In genomic region chr11:102555400-102556030, GRCm38 (mm10) we compare ENCODE assay signal across 8 mouse cellular contexts. TPM values are rescaled to one million over a fixed set of nuclear protein-coding genes. Genes with fewer than 3 reads are reported as not detected.
DNase-seq lines count a peak whose midpoint lies in the region; ATAC-seq and TF ChIP-seq lines count a peak whose summit lies in the region.

No protein-coding gene starts in this region.

- peak overlapping the region; percentile 98 for H3K4me3 ChIP-seq in bone marrow, adult 2 months (replicated peaks; ENCODE audit: control insufficient read depth, low read depth, low read length)
- peak overlapping the region; percentile 100 for H3K4me3 ChIP-seq in forebrain, embryonic 10.5 days
- H3K4me3 ChIP-seq in limb, embryonic 12.5 days (replicated peaks) = peak overlapping the region; percentile 97
- H3K4me3 ChIP-seq in neural tube, embryonic 13.5 days = peak overlapping the region; percentile 99

- peak; percentile 23; the same call in 1 of the 2 replicates for ATAC-seq in limb, embryonic 12.5 days (ENCODE audit: insufficient number of reproducible peaks, insufficient read depth, low FRiP score, low TSS enrichment, low read depth)
- peak; percentile 66 for ATAC-seq in neural tube, embryonic 13.5 days (ENCODE audit: low read depth)

- peak overlapping the region; percentile 85 for H3K27ac ChIP-seq in bone marrow, adult 2 months (ENCODE audit: control insufficient read depth, insufficient read depth, low read depth, low read length, poor library complexity)
- H3K27ac ChIP-seq in forebrain, embryonic 10.5 days = peak overlapping the region; percentile 99
- peak overlapping the region; percentile 95 for H3K27ac ChIP-seq in limb, embryonic 12.5 days
- peak overlapping the region; percentile 99 for H3K27ac ChIP-seq in neural tube, embryonic 13.5 days (replicated peaks)

- H3K4me1 ChIP-seq in bone marrow, adult 2 months (ENCODE audit: control insufficient read depth, insufficient read depth, low read length) = no peaks in the 10 kb centered on the region; the same call in 1 of the 2 replicates
- peaks cover 36% of the 10 kb centered on the region for H3K4me1 ChIP-seq in forebrain, embryonic 10.5 days
- peaks cover 25% of the 10 kb centered on the region for H3K4me1 ChIP-seq in limb, embryonic 12.5 days (replicated peaks)
- H3K4me1 ChIP-seq in neural tube, embryonic 13.5 days (replicated peaks) = peaks cover 44% of the 10 kb centered on the region

- intact Hi-C loops in left cerebral cortex, postnatal 36 days (cut with DNase I) = loop anchor here (10.0 kb wide), 1 partner anchor 71 kb away; no protein-coding TSS in a partner anchor

- H3K9ac ChIP-seq in limb, embryonic 12.5 days (replicated peaks) = peak overlapping the region; percentile 98
- H3K9ac ChIP-seq in neural tube, embryonic 13.5 days = peak overlapping the region; percentile 99

- peaks cover 7% of the 10 kb centered on the region for H3K36me3 ChIP-seq in forebrain, embryonic 10.5 days (replicated peaks)
- H3K36me3 ChIP-seq in limb, embryonic 12.5 days = 0 out of 2 replicates have a peak, but pooled peaks cover 5% of the 10 kb centered on the region
- H3K36me3 ChIP-seq in neural tube, embryonic 13.5 days = no peaks in the 10 kb centered on the region

- peak; percentile 24 for DNase-seq in left cerebral cortex, adult 11 months (ENCODE audit: low spot score)
- no peak for DNase-seq in left cerebral cortex, postnatal 36 days (ENCODE audit: low spot score in 2 of 2)
- DNase-seq in forebrain, embryonic 10.5 days (ENCODE audit: extremely low spot score, low spot score) = no peak
- no peak for DNase-seq in right cerebral cortex, adult 18-20 months
- no peak for DNase-seq in kidney, postnatal 14 days

- H3K9me3 ChIP-seq in forebrain, embryonic 10.5 days = no peaks in the 10 kb centered on the region
- H3K9me3 ChIP-seq in limb, embryonic 12.5 days = no peaks in the 10 kb centered on the region
- H3K9me3 ChIP-seq in neural tube, embryonic 13.5 days = no peaks in the 10 kb centered on the region

- H3K4me2 ChIP-seq in limb, embryonic 12.5 days = peak overlapping the region; percentile 82
- peak overlapping the region; percentile 72 for H3K4me2 ChIP-seq in neural tube, embryonic 13.5 days

- no peak for TF ChIP-seq CTCF in bone marrow, adult 2 months (IDR thresholded peaks at IDR 0.05; ENCODE audit: control insufficient read depth, insufficient read depth, low read length)

- TF ChIP-seq POLR2A in bone marrow, adult 2 months (IDR thresholded peaks at IDR 0.05; ENCODE audit: borderline replicate concordance, control insufficient read depth, low read depth, low read length) = no peak

- WGBS in bone marrow, adult 2 months = under 1% methylated on average over 39 of the region's 39 CpGs
- WGBS in forebrain, embryonic 10.5 days = under 1% methylated on average over 39 of the region's 39 CpGs
- under 1% methylated on average over 39 of the region's 39 CpGs for WGBS in limb, embryonic 12.5 days
- WGBS in neural tube, embryonic 13.5 days = under 1% methylated on average over 38 of the region's 39 CpGs

- no peaks in the 10 kb centered on the region for H3K27me3 ChIP-seq in forebrain, embryonic 10.5 days (ENCODE audit: poor library complexity, severe bottlenecking)
- no peaks in the 10 kb centered on the region for H3K27me3 ChIP-seq in limb, embryonic 12.5 days
- no peaks in the 10 kb centered on the region for H3K27me3 ChIP-seq in neural tube, embryonic 13.5 days

RNA-seq across cellular contexts. Expression of gene Gpatch8, which starts 0.7 kb away (rescaled TPM):
- total RNA-seq in left cerebral cortex, postnatal 36 days (2021) = 10 to 100 TPM; 46.0 to 65.5 TPM
- polyA plus RNA-seq in bone marrow, adult 2 months (2011; ENCODE audit: insufficient read depth, insufficient read length, low replicate concordance, missing spikeins) = 14.4 and 17.0 TPM in 2 replicates
- 58.7 and 62.3 TPM in 2 replicates for polyA plus RNA-seq in forebrain, embryonic 10.5 days (2016; fragmentation: Nextera tagmentation; extraction: Ambion mirVana)
- 66.5 and 77.6 TPM in 2 replicates for polyA plus RNA-seq in limb, embryonic 12.5 days (2016; fragmentation: Nextera tagmentation; extraction: Ambion mirVana)
- polyA plus RNA-seq in neural tube, embryonic 13.5 days (2015; fragmentation: Nextera tagmentation; extraction: Ambion mirVana) = 77.5 and 83.8 TPM in 2 replicates

RNA-seq across cellular contexts. Expression of gene Gm11627, which starts 23.7 kb away (rescaled TPM):
- 1 to 10 TPM; 5.0 to 8.7 TPM for total RNA-seq in left cerebral cortex, postnatal 36 days (2021)
- polyA plus RNA-seq in bone marrow, adult 2 months (2011; ENCODE audit: insufficient read depth, insufficient read length, low replicate concordance, missing spikeins) = not detected in 2 replicates
- 11.8 and 13.1 TPM in 2 replicates for polyA plus RNA-seq in forebrain, embryonic 10.5 days (2016; fragmentation: Nextera tagmentation; extraction: Ambion mirVana)
- polyA plus RNA-seq in limb, embryonic 12.5 days (2016; fragmentation: Nextera tagmentation; extraction: Ambion mirVana) = 5.3 and 7.4 TPM in 2 replicates
- polyA plus RNA-seq in neural tube, embryonic 13.5 days (2015; fragmentation: Nextera tagmentation; extraction: Ambion mirVana) = 7.5 and 8.7 TPM in 2 replicates

RNA-seq across cellular contexts. Expression of gene Fzd2, which starts 48.7 kb away (rescaled TPM):
- total RNA-seq in left cerebral cortex, postnatal 36 days (2021) = 10 to 100 TPM; 10.5 to 12.7 TPM
- 0.42 TPM in 1 of 2 replicates, not detected in the other for polyA plus RNA-seq in bone marrow, adult 2 months (2011; ENCODE audit: insufficient read depth, insufficient read length, low replicate concordance, missing spikeins)
- polyA plus RNA-seq in forebrain, embryonic 10.5 days (2016; fragmentation: Nextera tagmentation; extraction: Ambion mirVana) = 39.2 and 42.2 TPM in 2 replicates
- 77.9 and 82.7 TPM in 2 replicates for polyA plus RNA-seq in limb, embryonic 12.5 days (2016; fragmentation: Nextera tagmentation; extraction: Ambion mirVana)
- polyA plus RNA-seq in neural tube, embryonic 13.5 days (2015; fragmentation: Nextera tagmentation; extraction: Ambion mirVana) = 14.8 and 21.1 TPM in 2 replicates

Comparison
In these comparisons a context has a peak if more than half of its experiments do, and no peak if none do; other contexts are left out.
1. RNA of gene Fzd2, which starts 48.7 kb away (polyA plus RNA-seq): 77.9 to 82.7 TPM in limb, embryonic 12.5 days, 39.2 to 42.2 TPM in forebrain, embryonic 10.5 days and 14.8 to 21.1 TPM in neural tube, embryonic 13.5 days; 0.42 TPM in bone marrow, adult 2 months; every median in the first group is over 10 times any median in the second.
2. Peak in every context shown above with its lines, with median percentiles within 50 percentile points of each other: H3K27ac ChIP-seq and H3K4me3 ChIP-seq.